Mouse (Mus musculus): ENCODE data around the gene Zkscan14. TPM values are rescaled to one million over a fixed set of nuclear protein-coding genes. Genes with fewer than 3 reads are reported as not detected.

The Zkscan14 gene
- polyA plus RNA-seq, 1 experiment from 2014 or later = 10.2 TPM

DNA sequence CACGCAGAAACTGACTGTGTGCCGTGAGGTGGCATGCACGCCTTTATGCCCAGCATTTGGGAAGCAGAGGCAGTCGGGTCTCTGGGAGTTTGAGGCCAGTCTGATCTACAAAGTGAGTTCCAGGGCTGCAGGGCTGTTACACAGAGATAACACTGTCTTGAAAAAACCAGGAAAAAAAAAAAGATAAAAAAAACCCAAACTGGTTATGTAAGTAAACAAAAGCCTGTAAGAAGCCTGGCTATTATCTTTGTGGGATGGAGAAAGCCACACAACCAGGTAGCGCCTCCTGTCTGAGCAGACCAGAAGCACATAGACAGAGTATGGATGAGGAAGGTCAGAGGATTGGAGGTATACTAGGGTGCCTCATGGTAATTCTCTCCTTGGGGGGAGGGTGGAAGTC is 49.0 kb downstream of the Zkscan14 start:
- Histone ChIP-seq H3K27ac (ENCODE audit: low read depth, low read length) (no peak overlapping the region), H3K4me3 (ENCODE audit: low read length) (no peak overlapping the region), H3K4me1 (ENCODE audit: control insufficient read depth, insufficient read depth, low read length) (no peaks in the 10 kb centered on the region), H3K4me2 (replicated peaks; ENCODE audit: low read depth, low read length) (no peak overlapping the region), H3K9ac (ENCODE audit: low read depth, low read length) (no peak overlapping the region), H3K9me3 (ENCODE audit: control insufficient read depth, low read length) (no peaks in the 10 kb centered on the region), H3K36me3 (ENCODE audit: control insufficient read depth, insufficient read depth, low read length) (peaks cover 79% of the 10 kb centered on the region), H3K27me3 (ENCODE audit: control insufficient read depth, insufficient read depth, low read length) (no peaks in the 10 kb centered on the region)
- ATAC-seq (ENCODE audit: low FRiP score, low TSS enrichment) = no peak
- 95% methylated on average over 5 of the region's 5 CpGs for WGBS

DNA sequence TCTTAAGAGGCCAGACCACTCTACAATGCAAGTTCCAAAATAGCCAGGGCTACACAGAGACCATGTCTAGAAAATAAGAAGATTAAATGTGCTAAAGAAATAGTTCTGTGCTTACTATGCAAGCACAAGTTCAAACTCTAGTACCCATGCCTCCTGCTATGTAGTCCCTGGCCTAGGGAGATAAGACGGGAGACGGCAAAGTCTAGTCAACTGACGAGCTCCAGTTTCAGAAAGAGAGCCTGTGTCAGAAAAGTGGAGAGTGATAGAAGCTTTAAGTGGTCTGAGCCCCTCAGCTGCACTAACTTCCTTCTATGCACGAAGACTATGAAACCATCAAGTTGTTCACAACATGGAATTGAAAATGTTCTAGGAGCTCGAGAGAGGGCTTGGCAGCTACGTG is 52.4 kb downstream of the Zkscan14 start:
- no peak overlapping the region for H3K4me3 ChIP-seq (ENCODE audit: low read length)
- WGBS = 90% methylated on average over 6 of the region's 6 CpGs
- H3K36me3 ChIP-seq (ENCODE audit: control insufficient read depth, insufficient read depth, low read length) = peaks cover 90% of the 10 kb centered on the region
- no peak for ATAC-seq (ENCODE audit: low FRiP score, low TSS enrichment)
- no peaks in the 10 kb centered on the region for H3K4me1 ChIP-seq (ENCODE audit: control insufficient read depth, insufficient read depth, low read length)
- no peaks in the 10 kb centered on the region for H3K27me3 ChIP-seq (ENCODE audit: control insufficient read depth, insufficient read depth, low read length)
- no peaks in the 10 kb centered on the region for H3K9me3 ChIP-seq (ENCODE audit: control insufficient read depth, low read length)
- H3K4me2 ChIP-seq (replicated peaks; ENCODE audit: low read depth, low read length) = no peak overlapping the region
- H3K9ac ChIP-seq (ENCODE audit: low read depth, low read length) = no peak overlapping the region
- H3K27ac ChIP-seq (ENCODE audit: low read depth, low read length) = no peak overlapping the region

DNA sequence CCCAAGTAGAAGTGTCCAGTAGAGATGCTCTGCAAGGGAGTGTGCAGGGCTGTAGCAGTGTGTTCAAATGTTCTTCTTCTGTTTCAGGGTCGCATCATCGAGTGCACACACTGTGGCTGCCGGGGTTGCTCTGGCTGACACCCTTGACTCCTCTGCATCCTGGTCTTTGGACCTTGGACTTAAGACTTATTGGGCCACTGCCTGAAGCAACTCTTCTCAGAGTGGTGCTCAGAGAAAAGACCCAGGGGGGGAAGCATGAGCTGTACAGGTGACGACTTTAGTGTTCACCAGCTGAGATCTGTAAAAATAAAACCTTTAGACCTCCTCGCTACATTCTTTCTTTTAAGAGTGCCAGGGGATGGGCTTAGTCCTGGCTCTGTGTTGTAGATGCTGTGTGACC is 53.9 kb downstream of the Zkscan14 start:
- Histone ChIP-seq H3K4me2 (replicated peaks; ENCODE audit: low read depth, low read length) (no peak overlapping the region), H3K4me1 (ENCODE audit: control insufficient read depth, insufficient read depth, low read length) (no peaks in the 10 kb centered on the region), H3K4me3 (ENCODE audit: low read length) (no peak overlapping the region), H3K27me3 (ENCODE audit: control insufficient read depth, insufficient read depth, low read length) (no peaks in the 10 kb centered on the region), H3K27ac (ENCODE audit: low read depth, low read length) (no peak overlapping the region), H3K9ac (ENCODE audit: low read depth, low read length) (no peak overlapping the region), H3K9me3 (ENCODE audit: control insufficient read depth, low read length) (no peaks in the 10 kb centered on the region), H3K36me3 (ENCODE audit: control insufficient read depth, insufficient read depth, low read length) (peaks cover 98% of the 10 kb centered on the region)
- no peak for ATAC-seq (ENCODE audit: low FRiP score, low TSS enrichment)
- WGBS = 94% methylated on average over 5 of the region's 5 CpGs

Other genes with a start within 250 kb of the Zkscan14 start
- 13.5 and 20.2 TPM in 2 replicates for gene Smurf1, start 236.0 kb downstream of the Zkscan14 start, polyA plus RNA-seq (2014; fragmentation: Nextera tagmentation; extraction: Ambion mirVana)
- gene Gm4871, start 169.1 kb downstream of the Zkscan14 start, polyA plus RNA-seq (2014; fragmentation: Nextera tagmentation; extraction: Ambion mirVana) = not detected in 2 replicates
- not detected in 2 replicates for gene 1700018F24Rik, start 158.9 kb downstream of the Zkscan14 start, polyA plus RNA-seq (2014; fragmentation: Nextera tagmentation; extraction: Ambion mirVana)
- 138 and 149 TPM in 2 replicates for gene Arpc1a, start 118.0 kb downstream of the Zkscan14 start, polyA plus RNA-seq (2014; fragmentation: Nextera tagmentation; extraction: Ambion mirVana)
- gene Kpna7, start 117.8 kb downstream of the Zkscan14 start, polyA plus RNA-seq (2014; fragmentation: Nextera tagmentation; extraction: Ambion mirVana) = not detected in 2 replicates
- gene Arpc1b, start 87.7 kb downstream of the Zkscan14 start, polyA plus RNA-seq (2014; fragmentation: Nextera tagmentation; extraction: Ambion mirVana) = 115 and 163 TPM in 2 replicates
- gene Pdap1, start 61.6 kb downstream of the Zkscan14 start, polyA plus RNA-seq (2014; fragmentation: Nextera tagmentation; extraction: Ambion mirVana) = 113 and 152 TPM in 2 replicates
- gene Bud31, start 61.5 kb downstream of the Zkscan14 start, polyA plus RNA-seq (2014; fragmentation: Nextera tagmentation; extraction: Ambion mirVana) = 205 and 251 TPM in 2 replicates
- 7.1 and 14.4 TPM in 2 replicates for gene Ptcd1, start 34.8 kb downstream of the Zkscan14 start, polyA plus RNA-seq (2014; fragmentation: Nextera tagmentation; extraction: Ambion mirVana)
- 30.6 and 37.1 TPM in 2 replicates for gene Cpsf4, start 34.7 kb downstream of the Zkscan14 start, polyA plus RNA-seq (2014; fragmentation: Nextera tagmentation; extraction: Ambion mirVana)
- 568 and 762 TPM in 2 replicates for gene Atp5j2, start 9.8 kb downstream of the Zkscan14 start, polyA plus RNA-seq (2014; fragmentation: Nextera tagmentation; extraction: Ambion mirVana)
- 9.6 and 13.6 TPM in 2 replicates for gene Zkscan5, start 2.7 kb upstream of the Zkscan14 start, polyA plus RNA-seq (2014; fragmentation: Nextera tagmentation; extraction: Ambion mirVana)
- gene Zfp655, start 29.8 kb upstream of the Zkscan14 start, polyA plus RNA-seq (2014; fragmentation: Nextera tagmentation; extraction: Ambion mirVana) = 29.0 and 41.7 TPM in 2 replicates
- 0.70 and 1.2 TPM in 2 replicates for gene Zscan25, start 78.6 kb upstream of the Zkscan14 start, polyA plus RNA-seq (2014; fragmentation: Nextera tagmentation; extraction: Ambion mirVana)
- not detected in 2 replicates for gene Cyp3a57, start 143.4 kb upstream of the Zkscan14 start, polyA plus RNA-seq (2014; fragmentation: Nextera tagmentation; extraction: Ambion mirVana)